Mouse (Mus musculus) liver, adult 2 months (tissue): Measurements from ENCODE around the gene Myl3. TPM values are rescaled to one million over a fixed set of nuclear protein-coding genes. Genes with fewer than 3 reads are reported as not detected.

ENCODE experiments used
- DNase-seq: peaks from one replicate; pipeline ENCODE4 v3.0.0-alpha.2; 2011; ENCODE audit warnings: low read depth, low spot score; ENCODE audit errors: extremely low read depth
- H3K27ac ChIP-seq: fragments of 200-500 bp; replicated peaks from 2 replicates; pipeline ENCODE4 v1.5.1; 2012; ENCODE audit warnings: low read depth, mild to moderate bottlenecking, control low read depth, inconsistent platforms, low read length; ENCODE audit not compliant: insufficient read depth
- H3K27me3 ChIP-seq: fragments of 200-500 bp; 2 replicates; pipeline ENCODE4 v1.6.1; 2012; ENCODE audit warnings: mild to moderate bottlenecking, moderate library complexity, low read length, inconsistent platforms; ENCODE audit not compliant: control insufficient read depth, insufficient read depth
- H3K36me3 ChIP-seq: fragments of 200-500 bp; 2 replicates; pipeline ENCODE4 v1.6.1; 2012; ENCODE audit warnings: low read length, inconsistent platforms; ENCODE audit not compliant: control insufficient read depth, insufficient read depth
- H3K4me1 ChIP-seq: fragments of 200-500 bp; 2 replicates; pipeline ENCODE4 v1.6.1; 2011; ENCODE audit warnings: low read length; ENCODE audit not compliant: control insufficient read depth, insufficient read depth
- H3K4me3 ChIP-seq: fragments of 200-500 bp; 2 replicates; pipeline ENCODE4 v1.5.1; 2011; ENCODE audit warnings: low read depth, mild to moderate bottlenecking, control low read depth, low read length, moderate library complexity; ENCODE audit not compliant: insufficient read depth
- H3K79me2 ChIP-seq: fragments of 200-500 bp; 2 replicates; pipeline ENCODE4 v1.6.1; 2012; ENCODE audit warnings: inconsistent platforms, mild to moderate bottlenecking, low read length, moderate library complexity; ENCODE audit not compliant: control insufficient read depth, insufficient read depth
- H3K9ac ChIP-seq: fragments of 200-500 bp; 2 replicates; pipeline ENCODE4 v1.6.1; 2012; ENCODE audit warnings: low read depth, mild to moderate bottlenecking, control low read depth, inconsistent platforms, low read length
- CTCF ChIP-seq: fragments of 200-500 bp; IDR thresholded peaks from 2 replicates; pipeline ENCODE4 v1.5.1; 2011; ENCODE audit warnings: low read depth, low read length, control low read depth
- POLR2A ChIP-seq: fragments of 200-500 bp; IDR thresholded peaks from 2 replicates; pipeline ENCODE4 v1.6.1; 2011; ENCODE audit warnings: low read length, control low read depth; ENCODE audit not compliant: insufficient read depth; ENCODE audit errors: extremely low read depth
- WGBS: fragments of 180-500 bp; shearing (Covaris S2); methylation state at CpG from one replicate; pipeline ENCODE4 v1.1.7; 2018; 5-methylcytosine and 5-hydroxymethylcytosine counted together
- polyA plus RNA-seq: library from polyadenylated mRNA; depleted of rRNA; stranded (reverse); fragments of >200 nt; gene quantifications from 2 replicates; pipeline ENCODE4 v1.2.3, GENCODE M21; 2012
- total RNA-seq: library from RNA; depleted of rRNA; stranded (reverse); fragments of >200 nt; gene quantifications from 2 replicates; pipeline ENCODE4 v1.2.3, GENCODE M21; 2014

The Myl3 gene
- total and polyA plus RNA-seq, 2 experiments: 0.55 TPM; not detected in 1

- no peak overlapping the region for H3K27ac ChIP-seq
- H3K4me3 ChIP-seq: no peak overlapping the region
- TF ChIP-seq CTCF: no peak
- TF ChIP-seq POLR2A: no peak
- DNase-seq: no peak
- WGBS: 57% methylated on average over 3 of the region's 3 CpGs
- peaks cover 6% of the 10 kb centered on the region for H3K4me1 ChIP-seq
- H3K27me3 ChIP-seq: no peaks in the 10 kb centered on the region
- no peaks in the 10 kb centered on the region for H3K36me3 ChIP-seq
- no peaks in the 10 kb centered on the region for H3K79me2 ChIP-seq
- no peak overlapping the region for H3K9ac ChIP-seq
These were observed 22.9 kb upstream of the Myl3 start for GRCm38 (mm10) chr9:110718810-110719209.

- WGBS: 80% methylated on average over 5 of the region's 5 CpGs
- no peak overlapping the region for H3K9ac ChIP-seq
- no peaks in the 10 kb centered on the region for H3K36me3 ChIP-seq
- no peaks in the 10 kb centered on the region for H3K79me2 ChIP-seq
- DNase-seq: no peak
- no peak for TF ChIP-seq CTCF
- TF ChIP-seq POLR2A: no peak
- no peaks in the 10 kb centered on the region for H3K27me3 ChIP-seq
- no peak overlapping the region for H3K4me3 ChIP-seq
- no peak overlapping the region for H3K27ac ChIP-seq
- peaks cover 6% of the 10 kb centered on the region for H3K4me1 ChIP-seq
These were observed 21.7 kb upstream of the Myl3 start for GRCm38 (mm10) chr9:110719977-110720376.

- no peak overlapping the region for H3K4me3 ChIP-seq
- TF ChIP-seq POLR2A: no peak
- no peak for TF ChIP-seq CTCF
- H3K36me3 ChIP-seq: no peaks in the 10 kb centered on the region
- H3K4me1 ChIP-seq: peaks cover 6% of the 10 kb centered on the region
- no peaks in the 10 kb centered on the region for H3K79me2 ChIP-seq
- no peak overlapping the region for H3K9ac ChIP-seq
- WGBS: 89% methylated on average over 10 of the region's 10 CpGs
- no peaks in the 10 kb centered on the region for H3K27me3 ChIP-seq
- no peak for DNase-seq
- H3K27ac ChIP-seq: no peak overlapping the region
These were observed 19.6 kb upstream of the Myl3 start for GRCm38 (mm10) chr9:110722060-110722459.

GRCm38 (mm10) chr9:110725721-110726135 is 15.9 kb upstream of the Myl3 start:
- TF ChIP-seq POLR2A (no peak), CTCF (no peak)
- 47% methylated on average over 9 of the region's 9 CpGs for WGBS
- no peaks in the 10 kb centered on the region for H3K4me1 ChIP-seq
- H3K4me3 ChIP-seq: no peak overlapping the region
- H3K79me2 ChIP-seq: no peaks in the 10 kb centered on the region
- H3K36me3 ChIP-seq: no peaks in the 10 kb centered on the region
- no peak for DNase-seq
- H3K27ac ChIP-seq: no peak overlapping the region
- no peaks in the 10 kb centered on the region for H3K27me3 ChIP-seq
- H3K9ac ChIP-seq: no peak overlapping the region

GRCm38 (mm10) chr9:110726867-110727266 is 14.8 kb upstream of the Myl3 start:
- Histone ChIP-seq H3K4me1 (no peaks in the 10 kb centered on the region), H3K9ac (no peak overlapping the region), H3K4me3 (no peak overlapping the region), H3K79me2 (no peaks in the 10 kb centered on the region), H3K27me3 (no peaks in the 10 kb centered on the region), H3K27ac (no peak overlapping the region), H3K36me3 (no peaks in the 10 kb centered on the region)
- WGBS: 59% methylated on average over 33 of the region's 33 CpGs
- DNase-seq: no peak
- TF ChIP-seq POLR2A (no peak), CTCF (no peak)

- TF ChIP-seq CTCF (peak; percentile 85), POLR2A (no peak)
- peak; percentile 28 for DNase-seq
These were observed 11.8 kb upstream of the Myl3 start for GRCm38 (mm10) chr9:110729841-110730240.

More at GRCm38 (mm10) chr9:110729841-110730240, 11.8 kb upstream of the Myl3 start:
- H3K27ac ChIP-seq: no peak overlapping the region
- no peak overlapping the region for H3K9ac ChIP-seq
- H3K4me3 ChIP-seq: no peak overlapping the region
- H3K79me2 ChIP-seq: no peaks in the 10 kb centered on the region
- H3K36me3 ChIP-seq: no peaks in the 10 kb centered on the region
- no peaks in the 10 kb centered on the region for H3K27me3 ChIP-seq
- H3K4me1 ChIP-seq: 0 out of 2 replicates have a peak, but pooled peaks cover 3% of the 10 kb centered on the region
- WGBS: 7% methylated on average over 8 of the region's 8 CpGs
